Mouse (Mus musculus): ENCODE measurements around the gene Pfdn6. TPM values are rescaled to one million over a fixed set of nuclear protein-coding genes. Genes with fewer than 3 reads are reported as not detected.

Gene Pfdn6
- total RNA-seq (2021) = 101 and 102 TPM in 2 replicates
- long read RNA-seq, transcript Pfdn6-201 (4 exons, 807 nt) = major isoform, 9 of 11 reads
- long read RNA-seq, partial matches to known transcripts = 0 of 11 reads
- long read RNA-seq, other reads (novel, unspliced or antisense) = 0 of 11 reads

- DNase-seq = peak; percentile 87
Observed at GRCm38 (mm10) chr17:33940206-33940805, at the start of gene Pfdn6, which contains the start of gene Wdr46. Gene Pfdn6 (minus strand): TSS chr17:33940343. Gene Wdr46 (plus strand): TSS chr17:33940660.

DNA sequence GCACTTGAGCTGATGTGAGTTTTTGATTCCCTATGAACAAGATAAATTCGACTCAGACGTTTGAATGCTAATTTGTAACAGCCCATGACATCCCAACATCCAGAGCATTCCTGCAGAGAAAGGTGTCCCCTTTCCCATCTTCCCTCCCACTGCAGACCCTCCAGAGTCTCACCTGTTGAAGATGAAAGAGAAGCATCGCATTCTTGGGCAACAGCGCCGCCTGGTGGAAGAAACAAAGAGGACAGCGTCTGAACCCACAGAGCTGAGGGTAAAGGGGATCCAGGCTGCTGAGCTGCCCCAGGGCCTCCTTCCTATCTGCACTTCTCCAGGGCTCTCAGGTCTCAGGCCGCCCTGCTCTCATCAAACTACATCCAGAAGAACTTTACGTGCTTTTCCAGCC lies 42.0 kb upstream of the Pfdn6 start:
- DNase-seq = peak; percentile 69

DNA sequence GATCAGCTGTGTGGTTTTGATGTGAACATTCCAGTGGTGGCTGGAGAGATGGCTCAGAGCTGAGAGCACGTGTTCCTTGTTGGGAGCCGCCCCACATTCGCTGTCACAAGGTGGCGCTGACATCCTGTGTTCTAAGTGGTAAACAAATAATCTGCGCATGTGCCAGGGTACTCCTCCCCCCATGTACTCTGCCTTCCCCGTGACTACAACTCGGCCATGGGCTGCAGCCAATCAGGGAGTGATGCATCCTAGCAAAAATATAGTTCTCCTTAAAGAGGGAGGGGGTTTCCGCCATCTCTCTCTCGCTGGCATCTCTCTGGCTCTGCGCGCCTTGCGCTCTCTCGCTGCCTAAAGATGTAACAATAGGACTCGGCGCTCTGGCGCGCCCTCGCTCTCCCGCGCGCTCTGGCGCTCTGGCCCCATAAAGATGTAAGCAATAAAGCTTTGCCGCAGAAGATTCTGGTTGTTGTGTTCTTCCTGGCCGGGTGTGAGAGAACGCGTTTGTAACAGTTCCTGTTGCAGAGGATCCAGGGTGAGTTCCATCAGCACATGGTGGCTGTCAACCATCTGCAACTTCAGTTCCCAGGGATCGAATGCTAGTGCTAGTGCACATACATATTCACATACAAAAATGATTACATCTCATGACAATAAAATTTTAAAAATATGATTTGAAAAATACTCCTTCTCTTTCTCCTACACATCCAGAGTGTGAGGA lies 41.2 kb upstream of the Pfdn6 start:
- DNase-seq = peak; percentile 78

GRCm38 (mm10) chr17:33980181-33981035 lies 40.3 kb upstream of the Pfdn6 start:
- no peak for DNase-seq

DNA sequence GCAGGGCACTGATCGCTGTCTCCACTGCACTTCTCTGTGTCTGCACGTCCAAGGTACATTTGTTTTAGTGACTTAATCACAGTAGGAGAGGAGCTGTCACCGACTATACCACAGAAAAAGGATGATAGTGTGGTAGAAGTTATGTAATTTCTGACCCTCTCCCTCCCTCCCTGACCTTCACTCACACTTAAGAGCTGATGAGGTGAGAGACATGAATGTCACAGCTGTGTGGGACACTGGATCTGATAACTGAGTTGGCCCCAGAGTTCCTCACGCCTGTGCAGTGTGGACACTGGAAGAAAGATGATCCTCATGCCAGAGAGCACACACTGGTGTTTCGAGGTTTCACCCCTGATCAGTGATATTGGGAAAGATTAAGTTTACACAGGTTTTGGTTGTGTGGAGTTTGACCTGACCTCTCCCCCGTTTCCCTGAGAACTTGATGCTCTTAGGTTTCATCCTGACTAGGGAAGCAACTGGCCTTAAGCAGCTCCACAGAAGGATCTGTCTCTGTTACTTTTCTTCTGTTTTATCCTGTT lies 39.4 kb upstream of the Pfdn6 start:
- DNase-seq = no peak

DNA sequence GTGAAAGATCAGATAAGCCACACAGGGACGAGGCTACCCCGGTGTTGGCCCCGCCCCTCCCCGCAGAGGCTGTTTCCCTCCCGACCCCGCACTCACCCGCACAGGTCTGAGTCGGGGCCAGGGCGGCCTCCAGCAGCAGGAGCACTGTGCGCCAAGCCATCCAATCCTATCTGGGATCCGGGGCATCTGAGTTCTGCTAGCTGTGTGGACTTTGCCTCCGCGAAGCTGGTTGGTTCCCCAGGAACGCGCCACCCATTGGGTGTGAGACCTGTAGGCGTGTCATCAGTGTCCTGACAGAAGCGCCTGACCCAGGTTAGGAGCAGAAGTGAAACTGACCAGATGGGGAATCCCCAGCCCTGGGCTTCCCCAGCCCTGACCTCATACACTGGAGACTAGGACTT lies 38.5 kb upstream of the Pfdn6 start:
- DNase-seq = peak; percentile 75

DNA sequence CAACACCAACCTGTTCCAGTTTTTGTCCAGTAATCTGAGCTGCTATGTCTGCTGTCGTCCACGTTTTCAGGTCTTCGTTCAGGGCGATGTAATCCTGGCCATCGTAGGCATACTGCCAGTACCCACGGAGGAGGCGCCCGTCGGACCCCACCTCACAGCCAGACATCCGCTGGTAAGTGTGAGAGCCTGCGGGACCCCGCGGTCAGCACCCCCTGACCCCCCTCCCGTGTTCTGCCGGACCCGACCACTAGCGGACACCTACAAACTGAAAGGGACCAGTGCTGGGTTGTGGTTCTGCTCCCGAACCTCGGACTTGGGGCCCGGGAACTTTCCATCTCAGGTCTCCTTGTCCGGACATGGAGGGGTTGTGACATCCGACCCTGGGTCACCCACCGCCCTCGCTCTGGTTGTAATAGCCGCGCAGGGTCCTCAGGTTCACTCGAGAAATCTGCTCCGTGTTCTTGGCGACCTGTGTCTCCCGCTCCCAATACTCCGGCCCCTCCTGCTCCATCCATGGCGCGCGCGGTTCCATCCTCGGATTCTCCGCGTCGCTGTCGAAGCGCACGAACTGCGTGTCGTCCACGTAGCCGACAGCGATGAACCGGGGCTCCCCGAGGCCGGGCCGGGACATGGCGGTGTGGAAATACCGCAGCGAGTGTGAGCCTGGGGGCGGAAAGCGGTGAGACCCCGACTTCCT lies 37.9 kb upstream of the Pfdn6 start:
- DNase-seq = no peak

- DNase-seq = no peak
Observed at GRCm38 (mm10) chr17:33973572-33973971, 33.4 kb upstream of the Pfdn6 start.

DNA sequence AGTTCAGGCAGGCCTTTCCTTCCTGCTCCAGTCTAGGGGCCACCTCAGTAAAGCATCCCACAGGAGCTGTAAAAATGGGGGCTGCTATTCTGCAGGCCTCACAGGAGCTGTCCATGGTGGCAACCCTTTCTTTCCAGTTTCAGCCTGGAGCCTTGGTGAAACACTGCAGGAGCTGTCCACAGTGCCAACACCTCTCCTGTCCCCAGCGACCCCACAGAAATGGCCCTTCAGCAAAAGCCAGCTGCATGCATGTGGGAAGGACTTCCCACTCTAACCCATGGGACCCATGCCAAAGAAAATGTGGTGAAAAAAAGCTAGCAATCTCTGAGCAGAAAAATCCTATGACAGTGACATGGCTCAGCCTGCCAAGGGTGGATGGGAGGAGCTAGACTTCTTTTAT lies 32.5 kb upstream of the Pfdn6 start:
- DNase-seq = no peak

- no peak for DNase-seq
Observed at GRCm38 (mm10) chr17:33969394-33969793, 29.3 kb upstream of the Pfdn6 start.

GRCm38 (mm10) chr17:33968927-33969326 lies 28.8 kb upstream of the Pfdn6 start:
- DNase-seq = no peak

- peak; percentile 78 for DNase-seq
Observed at GRCm38 (mm10) chr17:33968489-33968888, 28.3 kb upstream of the Pfdn6 start.

DNA sequence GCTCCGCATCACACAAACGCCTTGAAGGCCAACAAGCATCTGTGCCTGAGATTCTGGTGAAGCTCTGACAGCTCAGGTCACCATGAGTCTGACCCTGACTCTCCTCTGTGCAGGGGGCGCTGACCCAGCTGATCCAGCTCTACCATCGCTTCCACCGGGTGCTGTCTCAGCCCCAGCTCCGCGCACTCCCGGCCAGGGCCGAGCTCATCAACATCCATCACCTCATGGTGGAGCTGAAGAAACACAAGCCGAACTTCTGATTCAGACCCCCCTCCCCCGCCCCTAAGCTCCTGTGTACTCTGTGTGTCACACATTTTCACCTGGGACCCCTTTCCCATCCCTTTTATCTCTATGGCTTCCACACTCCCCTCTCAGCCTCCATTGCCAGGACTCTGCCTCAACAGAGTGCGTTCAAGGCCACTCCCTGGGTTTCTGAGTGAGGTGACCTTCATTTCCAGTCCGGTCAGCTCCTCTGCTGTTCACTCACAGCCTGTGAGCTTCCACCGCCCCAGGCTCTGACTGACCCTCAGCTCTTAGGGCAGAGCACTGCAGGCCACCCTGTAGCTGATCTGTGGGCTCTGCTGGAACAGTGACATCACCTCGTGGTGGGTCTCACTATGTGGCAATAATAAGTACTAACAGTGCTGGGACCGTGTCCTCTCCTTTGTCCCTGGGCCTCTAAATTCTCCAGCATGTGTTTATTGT lies 25.9 kb upstream of the Pfdn6 start:
- DNase-seq = no peak

DNA sequence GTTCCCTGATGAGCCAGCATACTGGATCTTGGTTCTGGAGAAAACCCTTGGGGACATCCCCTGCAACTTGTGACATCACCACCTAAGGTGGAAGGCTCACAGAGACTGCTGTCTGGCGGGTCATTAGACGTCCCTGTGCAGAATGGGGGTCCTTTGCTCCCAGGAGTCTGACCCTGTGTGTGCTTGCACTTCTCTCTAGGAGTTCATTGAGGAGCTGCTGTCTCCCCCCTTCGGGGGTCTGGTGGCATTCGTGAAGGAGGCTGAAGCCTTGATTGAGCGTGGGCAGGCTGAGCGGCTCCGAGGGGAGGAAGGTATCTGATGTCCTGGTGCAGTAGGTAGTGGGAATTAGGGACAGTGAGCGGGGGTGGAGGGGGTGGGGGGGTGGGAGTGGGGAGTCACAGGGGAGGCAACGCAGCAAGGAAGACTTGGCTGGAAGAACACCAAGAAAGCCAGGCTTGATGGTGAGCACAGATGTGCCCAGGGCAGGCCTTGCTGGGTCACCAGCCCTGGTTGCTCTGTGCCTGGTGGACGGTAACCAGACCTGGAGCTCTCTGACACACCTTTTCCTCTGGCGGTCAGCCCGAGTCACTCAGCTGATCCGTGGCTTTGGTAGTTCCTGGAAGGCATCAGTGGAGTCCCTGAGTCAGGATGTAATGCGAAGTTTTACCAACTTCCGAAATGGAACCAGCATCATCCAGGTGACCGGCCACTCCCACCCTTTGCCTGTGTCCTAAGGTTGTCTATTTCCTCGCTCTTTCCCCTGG lies 25.1 kb upstream of the Pfdn6 start:
- DNase-seq = no peak

- DNase-seq = no peak
Observed at GRCm38 (mm10) chr17:33962876-33963275, 22.7 kb upstream of the Pfdn6 start.

GRCm38 (mm10) chr17:33959948-33960347 lies 19.8 kb upstream of the Pfdn6 start:
- no peak for DNase-seq

- DNase-seq = no peak
Observed at GRCm38 (mm10) chr17:33959135-33959534, 19.0 kb upstream of the Pfdn6 start.

DNA sequence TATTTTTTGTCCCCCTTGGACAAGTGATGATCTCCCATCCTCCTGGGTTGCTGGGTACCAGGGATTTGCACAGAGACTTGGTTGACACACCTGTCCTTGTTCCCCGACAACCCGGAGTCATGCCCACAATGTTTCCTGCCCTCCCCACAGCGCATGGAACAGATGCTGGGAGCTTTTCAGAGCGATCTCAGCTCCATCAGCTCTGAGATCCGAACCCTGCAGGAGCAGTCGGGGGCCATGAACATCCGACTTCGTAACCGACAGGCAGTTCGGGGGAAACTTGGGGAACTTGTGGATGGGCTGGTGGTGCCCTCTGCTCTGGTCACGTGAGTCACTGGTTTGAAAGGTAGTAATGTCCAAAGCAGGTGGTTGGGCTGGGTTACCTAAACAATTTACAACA lies 18.3 kb upstream of the Pfdn6 start:
- no peak for DNase-seq

GRCm38 (mm10) chr17:33957493-33957892 lies 17.4 kb upstream of the Pfdn6 start:
- DNase-seq = no peak

GRCm38 (mm10) chr17:33956336-33956735 lies 16.2 kb upstream of the Pfdn6 start:
- no peak for DNase-seq

Data from adrenal gland, postnatal 25 days (tissue).